Mouse (Mus musculus): ENCODE data around the gene Ubr2. TPM values are rescaled to one million over a fixed set of nuclear protein-coding genes. Genes with fewer than 3 reads are reported as not detected.

The Ubr2 gene
- polyA plus RNA-seq, 2 experiments from 2014 or later, result 14.1 to 20.1 TPM

GRCm38 (mm10) chr17:46926192-46926591 is 84.2 kb downstream of the Ubr2 start:
- ATAC-seq, result no peak

DNA sequence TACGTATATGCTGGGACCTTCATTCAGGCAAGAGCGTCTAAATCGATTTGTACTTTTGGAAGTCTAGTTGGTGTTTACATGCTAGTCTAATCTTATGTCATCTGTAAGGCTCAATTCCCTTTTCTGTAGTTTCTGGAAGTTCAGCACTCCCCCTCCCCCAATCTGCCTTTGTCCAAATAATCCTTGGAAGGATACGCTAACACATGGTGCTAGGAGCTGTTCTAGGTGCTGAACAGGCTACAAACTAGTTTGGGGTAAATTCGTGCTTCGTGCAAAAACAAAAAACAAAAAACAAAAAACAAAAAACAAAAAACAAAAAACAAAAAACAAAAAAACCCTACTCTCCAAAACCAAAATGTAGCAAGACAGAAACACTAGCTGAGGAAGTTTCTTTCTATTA is 89.5 kb downstream of the Ubr2 start:
- no peak for ATAC-seq

DNA sequence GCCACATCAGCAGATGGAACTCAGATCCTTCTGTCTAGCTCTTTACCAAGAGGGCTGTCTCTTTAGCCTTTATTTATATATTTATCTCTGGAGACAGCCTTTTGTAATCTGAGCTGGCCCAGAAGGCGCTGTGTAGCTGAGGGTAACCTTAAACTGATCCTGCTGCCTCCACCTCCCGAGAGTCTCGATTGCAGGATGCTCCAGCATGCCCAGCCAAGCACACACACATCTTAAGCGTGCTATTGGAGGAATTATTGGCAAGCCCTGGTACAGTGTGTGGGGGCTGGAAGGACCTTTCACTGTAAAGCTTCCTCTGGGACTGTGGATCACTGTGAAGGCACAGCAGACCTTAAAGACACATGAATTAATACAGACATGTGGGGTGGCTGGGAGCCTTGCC is 91.4 kb downstream of the Ubr2 start:
- no peak for ATAC-seq

GRCm38 (mm10) chr17:46915129-46915528 is 95.2 kb downstream of the Ubr2 start:
- ATAC-seq, result no peak

GRCm38 (mm10) chr17:46912331-46912730 is 98.0 kb downstream of the Ubr2 start:
- no peak for ATAC-seq

- no peak for ATAC-seq
Measured at GRCm38 (mm10) chr17:46910186-46910585, 100.2 kb downstream of the Ubr2 start, which contains the start of gene Prph2. TSS of gene Prph2 (plus strand) at chr17:46910459.

DNA sequence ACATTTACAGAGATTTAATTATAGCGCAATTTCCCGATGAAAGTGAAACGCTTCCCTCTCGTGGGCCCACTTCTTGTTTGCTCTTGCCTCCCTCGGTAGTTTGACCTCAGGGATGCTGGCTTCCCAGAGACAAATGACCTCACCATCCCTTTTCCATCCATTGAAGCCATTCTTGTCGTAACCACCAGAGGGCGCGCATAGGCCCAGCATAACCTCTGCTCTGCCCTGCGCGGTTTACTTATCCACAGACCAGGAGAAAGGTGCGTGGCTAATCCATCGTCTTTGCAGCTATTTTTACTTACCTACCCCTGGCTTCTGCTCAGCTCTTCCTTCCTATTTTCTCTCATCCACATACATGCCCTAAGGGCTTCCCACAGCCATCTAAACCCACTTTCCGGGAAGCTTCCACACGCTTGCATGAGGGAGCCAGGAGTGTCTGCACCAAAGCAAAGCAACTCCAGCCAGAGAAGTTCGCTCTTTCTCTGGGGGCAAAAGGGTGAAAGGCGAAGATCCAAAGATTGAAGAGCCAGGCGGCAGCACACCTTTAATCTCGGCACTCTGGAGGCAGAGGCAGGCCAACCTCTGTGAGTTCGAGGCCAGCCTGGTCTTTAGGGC is 106.4 kb downstream of the Ubr2 start:
- ATAC-seq, result peak; percentile 40

DNA sequence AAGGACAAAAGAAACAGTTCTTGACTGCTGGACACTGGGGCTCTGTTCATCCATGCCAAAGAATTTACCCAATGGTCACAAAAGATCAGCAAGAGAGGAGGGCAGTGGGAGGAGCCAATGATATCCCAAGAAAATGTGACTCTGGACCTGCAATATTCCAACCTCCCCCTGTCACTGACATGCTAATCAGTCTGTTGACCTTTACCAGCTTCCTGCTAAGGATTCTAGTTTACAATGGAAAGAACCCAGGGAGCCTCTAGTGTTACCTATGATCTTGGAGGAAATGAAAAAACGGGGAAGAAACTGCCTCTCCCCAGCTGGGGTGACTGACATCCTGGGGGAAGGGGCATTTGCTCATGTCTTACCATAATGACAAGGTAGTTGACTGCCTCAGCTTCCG is 109.4 kb downstream of the Ubr2 start:
- ATAC-seq, result no peak

DNA sequence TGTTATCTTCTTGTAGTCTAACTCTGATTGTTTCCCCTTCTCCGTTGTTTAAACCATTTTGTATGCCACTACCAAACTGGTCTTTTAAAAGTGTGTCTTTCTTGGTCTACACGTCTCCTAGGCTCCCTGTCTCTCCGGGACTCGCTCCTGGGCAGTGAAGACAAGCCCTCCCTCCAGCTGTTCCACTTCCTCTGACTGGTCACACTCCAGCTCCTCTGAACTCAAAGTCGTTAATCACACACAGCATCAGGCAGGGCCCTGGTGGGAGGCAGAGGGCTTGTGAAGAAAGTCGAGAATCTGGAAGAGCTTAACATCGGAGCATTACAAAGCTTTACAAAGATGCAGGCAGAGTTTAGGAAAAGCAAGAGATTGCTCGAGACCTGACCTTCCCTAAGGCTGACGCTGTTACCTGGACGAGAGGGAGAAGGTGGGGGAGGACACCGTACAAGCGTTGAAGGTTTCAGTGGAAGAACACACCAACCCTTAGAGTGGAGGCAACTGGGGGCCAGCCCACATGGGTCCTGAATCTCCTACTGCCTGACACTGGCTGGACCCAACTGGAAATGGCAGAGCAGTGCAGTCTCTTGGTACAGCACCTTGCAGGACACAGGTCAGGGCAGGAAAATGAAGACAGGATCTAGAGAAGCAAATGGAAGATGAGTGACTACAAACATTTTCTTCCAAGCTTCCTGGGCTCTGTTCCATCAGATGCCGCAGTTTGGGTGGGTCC is 113.0 kb downstream of the Ubr2 start:
- ATAC-seq, result no peak

DNA sequence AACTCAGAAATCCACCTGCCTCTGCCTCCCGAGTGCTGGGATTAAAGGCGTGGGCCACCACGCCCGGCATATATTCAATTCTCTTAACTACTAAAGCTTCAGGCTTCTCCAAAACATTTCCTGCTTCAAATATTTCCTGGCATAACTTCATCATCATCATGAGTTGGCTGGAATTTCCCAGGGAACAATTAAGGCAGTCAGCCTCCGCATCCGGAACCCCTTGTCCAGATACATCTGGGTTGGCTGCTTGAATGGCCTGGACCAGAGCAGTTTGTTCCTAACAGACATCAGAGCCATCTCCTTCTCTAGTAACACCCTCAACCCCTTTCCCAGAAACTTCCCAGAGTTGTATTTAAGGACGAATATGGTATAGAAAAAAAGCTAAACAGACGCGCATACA is 114.9 kb downstream of the Ubr2 start:
- ATAC-seq, result no peak

- ATAC-seq, result peak; percentile 19
Measured at GRCm38 (mm10) chr17:46890843-46891594, 119.3 kb downstream of the Ubr2 start.

DNA sequence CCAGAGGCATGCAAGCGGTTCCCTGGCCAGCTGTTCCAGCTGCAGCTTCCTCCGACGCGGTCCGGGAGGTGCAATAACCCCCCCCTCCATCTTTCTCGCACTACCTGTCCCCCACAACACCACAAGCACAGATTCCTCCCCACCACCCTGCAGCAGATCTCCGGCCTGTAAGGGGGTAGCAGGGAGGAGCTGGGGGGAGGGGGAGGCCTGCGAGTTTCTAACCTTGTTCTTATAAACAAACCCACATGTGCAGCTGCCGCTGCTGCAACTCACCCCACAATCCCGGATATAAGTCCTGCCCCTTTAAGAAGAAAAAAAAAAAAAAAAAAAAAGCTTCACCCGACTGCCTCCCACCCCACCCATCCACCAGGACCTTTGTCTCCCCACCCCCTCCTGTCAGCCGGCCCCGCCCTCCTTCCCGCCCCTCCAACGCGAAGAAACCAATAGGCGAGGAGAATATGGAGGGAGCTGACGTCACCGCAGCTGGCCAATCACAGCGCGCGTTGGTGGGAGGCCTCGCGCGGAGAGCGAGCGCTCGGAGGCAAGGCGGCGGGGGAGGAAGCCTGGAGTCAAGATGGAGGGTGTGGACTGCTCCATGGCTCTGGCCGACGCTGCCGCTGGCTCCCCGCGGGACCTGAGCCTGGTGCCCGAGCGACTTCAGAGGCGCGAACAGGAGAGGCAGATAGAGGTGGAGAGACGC is 120.1 kb downstream of the Ubr2 start, which contains the start of gene Tbcc:
Gene Tbcc, plus strand, starts transcription at position 569 of the 700 bp plus-strand sequence.
- peak; percentile 88 for ATAC-seq

GRCm38 (mm10) chr17:46889450-46890084 is 120.8 kb downstream of the Ubr2 start:
- peak; percentile 18 for ATAC-seq

GRCm38 (mm10) chr17:46888511-46889212 is 121.7 kb downstream of the Ubr2 start:
- peak; percentile 21 for ATAC-seq

GRCm38 (mm10) chr17:46885910-46886643 is 124.3 kb downstream of the Ubr2 start:
- ATAC-seq, result no peak

GRCm38 (mm10) chr17:46885218-46885909 is 125.0 kb downstream of the Ubr2 start:
- ATAC-seq, result no peak

DNA sequence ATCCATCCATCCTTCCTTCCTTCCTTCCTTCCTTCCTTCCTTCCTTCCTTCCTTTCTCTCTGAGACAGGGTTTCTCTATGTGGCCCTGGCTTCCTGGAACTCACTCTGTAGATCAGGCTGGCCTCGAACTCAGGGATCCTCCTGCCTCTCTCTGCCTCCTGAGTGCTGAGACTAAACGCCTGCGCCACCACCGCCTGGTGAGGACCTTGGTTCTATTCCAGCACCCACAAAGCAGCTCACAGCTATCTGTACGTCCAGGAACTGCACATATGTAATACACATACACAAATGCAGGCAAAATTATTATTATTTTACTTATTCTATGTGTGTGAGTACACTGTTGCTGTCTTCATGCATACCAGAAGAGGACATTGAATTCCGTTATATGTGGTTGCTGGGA is 125.6 kb downstream of the Ubr2 start:
- no peak for ATAC-seq

DNA sequence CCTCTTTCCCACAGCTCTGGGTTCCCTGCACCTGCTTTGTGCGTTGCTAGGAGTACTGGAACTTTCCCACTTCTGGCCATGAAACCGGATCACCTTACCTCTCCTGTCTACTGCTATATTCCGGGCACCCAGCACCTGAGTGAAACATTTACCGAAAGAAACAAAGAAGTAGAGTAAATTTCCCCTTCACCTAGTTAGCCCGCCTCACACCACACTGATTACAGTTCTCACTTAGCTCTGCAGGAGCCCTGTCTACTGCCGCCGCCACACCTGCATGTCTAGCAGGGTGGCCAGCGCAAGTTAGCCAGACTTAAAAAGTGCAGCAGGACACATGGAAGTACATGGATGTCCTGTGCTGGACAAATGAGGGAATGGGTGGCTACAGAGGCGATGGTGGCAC is 127.2 kb downstream of the Ubr2 start:
- no peak for ATAC-seq

DNA sequence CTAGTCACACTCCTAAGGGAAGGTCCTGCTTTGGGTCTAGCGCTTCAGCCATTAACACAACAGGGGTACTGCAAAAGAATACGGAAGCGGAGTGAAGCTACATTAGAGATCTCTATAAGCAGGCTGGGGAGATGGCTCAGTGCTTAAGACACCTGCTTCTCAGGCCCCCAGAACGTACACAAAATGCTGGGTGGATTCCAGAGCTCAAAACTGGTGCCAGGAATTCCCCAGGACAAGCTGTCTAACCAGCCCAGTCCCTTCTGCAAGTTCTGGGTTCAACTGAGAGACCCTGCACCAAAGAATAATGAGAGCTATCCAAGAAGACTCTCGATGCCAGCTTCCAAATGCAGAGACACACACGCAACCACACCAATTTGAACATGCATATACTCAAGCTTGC is 128.6 kb downstream of the Ubr2 start:
- ATAC-seq, result no peak

GRCm38 (mm10) chr17:46880322-46880721 is 130.0 kb downstream of the Ubr2 start:
- no peak for ATAC-seq
